In genomic region chr5:107777545-107777830, GRCm38 (mm10) we compare ENCODE assay signal across 24 mouse cellular contexts. TPM values are rescaled to one million over a fixed set of nuclear protein-coding genes. Genes with fewer than 3 reads are reported as not detected.
"Had no signal": no experiment of that assay in that cellular context is flagged by ENCODE, and none has a peak within 500 bp of the region (broad histone marks: within the 10 kb centered on the region; RNA-seq: fewer than 3 reads in every experiment).

No protein-coding gene starts in this region.

- ATAC-seq: hindbrain, embryonic 16.5 days; liver, embryonic 12.5 days had no signal

- H3K27me3 ChIP-seq: heart, embryonic 12.5 days; hindbrain, embryonic 12.5 days; limb, embryonic 13.5 days; limb, embryonic 15.5 days; liver, embryonic 12.5 days had no signal

- H3K36me3 ChIP-seq: hindbrain, embryonic 12.5 days; limb, embryonic 15.5 days had no signal

- H3K4me3 ChIP-seq: heart, embryonic 10.5 days; heart, embryonic 12.5 days; hindbrain, embryonic 10.5 days; hindbrain, embryonic 12.5 days; left cerebral cortex, adult 2 months; limb, embryonic 13.5 days; limb, embryonic 15.5 days; liver, embryonic 12.5 days had no signal

- H3K27ac ChIP-seq: heart, embryonic 10.5 days; hindbrain, embryonic 10.5 days; hindbrain, embryonic 12.5 days; hindbrain, embryonic 14.5 days; left cerebral cortex, adult 2 months; limb, embryonic 13.5 days; limb, embryonic 15.5 days; liver, embryonic 12.5 days; liver, embryonic 14.5 days had no signal

- DNase-seq: gastrocnemius, postnatal 14 days; gastrocnemius, postnatal 36 days; heart, adult 18-20 months; heart, postnatal 10 days; heart, postnatal 4 days; kidney, adult 18-20 months; kidney, postnatal 14 days; layer of hippocampus, adult 9-11 months; left cerebral cortex, postnatal 4 days had no signal

- H3K4me2 ChIP-seq: heart, embryonic 12.5 days; hindbrain, embryonic 12.5 days; hindbrain, embryonic 14.5 days; limb, embryonic 13.5 days; limb, embryonic 15.5 days; liver, embryonic 12.5 days had no signal

- H3K9ac ChIP-seq: heart, embryonic 12.5 days; hindbrain, embryonic 12.5 days; hindbrain, embryonic 14.5 days; limb, embryonic 13.5 days; limb, embryonic 15.5 days; liver, embryonic 12.5 days; liver, embryonic 14.5 days had no signal

- H3K4me1 ChIP-seq: heart, embryonic 10.5 days; heart, embryonic 12.5 days; hindbrain, embryonic 10.5 days; hindbrain, embryonic 12.5 days; limb, embryonic 15.5 days; liver, embryonic 12.5 days had no signal

- H3K9me3 ChIP-seq: heart, embryonic 10.5 days; heart, embryonic 12.5 days; hindbrain, embryonic 10.5 days; hindbrain, embryonic 12.5 days; limb, embryonic 13.5 days; limb, embryonic 15.5 days; liver, embryonic 12.5 days had no signal

RNA-seq across cellular contexts. Expression of gene Gfi1, which starts 51.7 kb away (rescaled TPM):
- polyA plus RNA-seq: heart, embryonic 10.5 days; hindbrain, embryonic 12.5 days; hindbrain, embryonic 14.5 days; hindbrain, embryonic 16.5 days; kidney, embryonic 14.5 days; kidney, embryonic 16.5 days had no signal

RNA-seq across cellular contexts. Expression of gene Ube2d2b, which starts 52.4 kb away (rescaled TPM):
- polyA plus RNA-seq: large intestine, adult 2 months; limb, embryonic 15.5 days; liver, adult 2 months had no signal
